Mouse (Mus musculus): ENCODE measurements around the gene D430019H16Rik. TPM values are rescaled to one million over a fixed set of nuclear protein-coding genes. Genes with fewer than 3 reads are reported as not detected.

D430019H16Rik gene
- 90.3 and 133 TPM in 2 replicates for polyA plus RNA-seq (2012; rRNA removed)

GRCm38 (mm10) chr12:105453670-105454257, at the start of gene D430019H16Rik:
Gene D430019H16Rik (plus strand): TSS chr12:105453856.
- DNase-seq (ENCODE audit: low read depth) = peak; percentile 93
- TF ChIP-seq POLR2A (IDR thresholded peaks at IDR 0.05; ENCODE audit: borderline replicate concordance, extremely low read depth, insufficient read depth, insufficient read length, poor library complexity, severe bottlenecking) (peak; percentile 88), CTCF (IDR thresholded peaks at IDR 0.05; ENCODE audit: borderline replicate concordance, extremely low read depth, insufficient read depth, insufficient read length) (no peak)

- TF ChIP-seq CTCF (IDR thresholded peaks at IDR 0.05; ENCODE audit: borderline replicate concordance, extremely low read depth, insufficient read depth, insufficient read length) = no peak
- TF ChIP-seq POLR2A (IDR thresholded peaks at IDR 0.05; ENCODE audit: borderline replicate concordance, extremely low read depth, insufficient read depth, insufficient read length, poor library complexity, severe bottlenecking) = no peak
- no peak for DNase-seq (ENCODE audit: low read depth)
Observed at GRCm38 (mm10) chr12:105406008-105406407, 47.6 kb upstream of the D430019H16Rik start.

GRCm38 (mm10) chr12:105413909-105414308, 39.7 kb upstream of the D430019H16Rik start:
- TF ChIP-seq CTCF (IDR thresholded peaks at IDR 0.05; ENCODE audit: borderline replicate concordance, extremely low read depth, insufficient read depth, insufficient read length) = no peak
- TF ChIP-seq POLR2A (IDR thresholded peaks at IDR 0.05; ENCODE audit: borderline replicate concordance, extremely low read depth, insufficient read depth, insufficient read length, poor library complexity, severe bottlenecking) = no peak
- DNase-seq (ENCODE audit: low read depth) = no peak

GRCm38 (mm10) chr12:105420476-105420875, 33.2 kb upstream of the D430019H16Rik start:
- TF ChIP-seq POLR2A (IDR thresholded peaks at IDR 0.05; ENCODE audit: borderline replicate concordance, extremely low read depth, insufficient read depth, insufficient read length, poor library complexity, severe bottlenecking) (no peak), CTCF (IDR thresholded peaks at IDR 0.05; ENCODE audit: borderline replicate concordance, extremely low read depth, insufficient read depth, insufficient read length) (no peak)
- no peak for DNase-seq (ENCODE audit: low read depth)

- no peak for DNase-seq (ENCODE audit: low read depth)
- TF ChIP-seq CTCF (IDR thresholded peaks at IDR 0.05; ENCODE audit: borderline replicate concordance, extremely low read depth, insufficient read depth, insufficient read length) (no peak), POLR2A (IDR thresholded peaks at IDR 0.05; ENCODE audit: borderline replicate concordance, extremely low read depth, insufficient read depth, insufficient read length, poor library complexity, severe bottlenecking) (no peak)
Observed at GRCm38 (mm10) chr12:105426541-105426940, 27.1 kb upstream of the D430019H16Rik start.

GRCm38 (mm10) chr12:105427039-105427757, 26.5 kb upstream of the D430019H16Rik start:
- TF ChIP-seq CTCF (IDR thresholded peaks at IDR 0.05; ENCODE audit: borderline replicate concordance, extremely low read depth, insufficient read depth, insufficient read length) (peak; percentile 85), POLR2A (IDR thresholded peaks at IDR 0.05; ENCODE audit: borderline replicate concordance, extremely low read depth, insufficient read depth, insufficient read length, poor library complexity, severe bottlenecking) (no peak)
- peak; percentile 96 for DNase-seq (ENCODE audit: low read depth)

GRCm38 (mm10) chr12:105431872-105432271, 21.8 kb upstream of the D430019H16Rik start:
- peak; percentile 61; the same call in 1 of the 2 replicates for TF ChIP-seq CTCF (IDR thresholded peaks at IDR 0.05; ENCODE audit: borderline replicate concordance, extremely low read depth, insufficient read depth, insufficient read length)
- TF ChIP-seq POLR2A (IDR thresholded peaks at IDR 0.05; ENCODE audit: borderline replicate concordance, extremely low read depth, insufficient read depth, insufficient read length, poor library complexity, severe bottlenecking) = no peak
- DNase-seq (ENCODE audit: low read depth) = peak; percentile 47

GRCm38 (mm10) chr12:105432807-105433206, 20.8 kb upstream of the D430019H16Rik start:
- TF ChIP-seq POLR2A (IDR thresholded peaks at IDR 0.05; ENCODE audit: borderline replicate concordance, extremely low read depth, insufficient read depth, insufficient read length, poor library complexity, severe bottlenecking) = no peak
- no peak for TF ChIP-seq CTCF (IDR thresholded peaks at IDR 0.05; ENCODE audit: borderline replicate concordance, extremely low read depth, insufficient read depth, insufficient read length)
- no peak for DNase-seq (ENCODE audit: low read depth)

- DNase-seq (ENCODE audit: low read depth) = no peak
- no peak for TF ChIP-seq CTCF (IDR thresholded peaks at IDR 0.05; ENCODE audit: borderline replicate concordance, extremely low read depth, insufficient read depth, insufficient read length)
- TF ChIP-seq POLR2A (IDR thresholded peaks at IDR 0.05; ENCODE audit: borderline replicate concordance, extremely low read depth, insufficient read depth, insufficient read length, poor library complexity, severe bottlenecking) = no peak
Observed at GRCm38 (mm10) chr12:105438259-105438658, 15.4 kb upstream of the D430019H16Rik start.

- DNase-seq (ENCODE audit: low read depth) = no peak
- no peak for TF ChIP-seq CTCF (IDR thresholded peaks at IDR 0.05; ENCODE audit: borderline replicate concordance, extremely low read depth, insufficient read depth, insufficient read length)
- TF ChIP-seq POLR2A (IDR thresholded peaks at IDR 0.05; ENCODE audit: borderline replicate concordance, extremely low read depth, insufficient read depth, insufficient read length, poor library complexity, severe bottlenecking) = no peak
Observed at GRCm38 (mm10) chr12:105439976-105440375, 13.7 kb upstream of the D430019H16Rik start.

GRCm38 (mm10) chr12:105443569-105443968, 10.1 kb upstream of the D430019H16Rik start:
- no peak for DNase-seq (ENCODE audit: low read depth)
- TF ChIP-seq CTCF (IDR thresholded peaks at IDR 0.05; ENCODE audit: borderline replicate concordance, extremely low read depth, insufficient read depth, insufficient read length) = no peak
- TF ChIP-seq POLR2A (IDR thresholded peaks at IDR 0.05; ENCODE audit: borderline replicate concordance, extremely low read depth, insufficient read depth, insufficient read length, poor library complexity, severe bottlenecking) = no peak

All from brain, embryonic 14.5 days (tissue).